Mouse (Mus musculus) cerebellum, adult 2 months (tissue): ENCODE measurements at regions not wholly inside any gene's neighbourhood (a gene's known extent, or its start where the extent isn't known, plus 50 kb on each side); places are given as distances from the start of the nearest gene placed in this dataset.

ENCODE experiments used
- CTCF ChIP-seq: fragments of 200-500 bp; IDR thresholded peaks from 2 replicates; pipeline ENCODE4 v1.5.1; 2011; ENCODE audit warnings: low read depth, mild to moderate bottlenecking, control low read depth, low read length, moderate library complexity, borderline replicate concordance; ENCODE audit not compliant: insufficient read depth
- POLR2A ChIP-seq: fragments of 200-500 bp; IDR thresholded peaks from 2 replicates; pipeline ENCODE4 v1.6.1; 2011; ENCODE audit warnings: low read length, control low read depth, borderline replicate concordance; ENCODE audit not compliant: insufficient read depth

GRCm38 (mm10) chr19:26550299-26550698 lies 54.6 kb upstream of the Smarca2 start:
- no peak for TF ChIP-seq CTCF
- no peak for TF ChIP-seq POLR2A
